Mouse (Mus musculus): ENCODE measurements around the gene Rwdd3. TPM values are rescaled to one million over a fixed set of nuclear protein-coding genes. Genes with fewer than 3 reads are reported as not detected.

The Rwdd3 gene
- 7.1 and 8.7 TPM in 2 replicates for polyA plus RNA-seq (2015; fragmentation: Nextera tagmentation; extraction: Ambion mirVana)

- DNase-seq (ENCODE audit: low spot score) = peak; percentile 95
- peak within 1 kb of the TSS; percentile 77; the same call in 1 of the 2 replicates for H3K27ac ChIP-seq (replicated peaks)
- no peaks in the 10 kb centered on the region for H3K9me3 ChIP-seq (ENCODE audit: control insufficient read depth, low read length)
- peak within 1 kb of the TSS; percentile 73 for H3K4me3 ChIP-seq (ENCODE audit: low read depth, low read length)
- TF ChIP-seq CTCF (IDR thresholded peaks at IDR 0.05; ENCODE audit: low read depth) (peak; percentile 96), EP300 (optimal IDR thresholded peaks at IDR 0.05) (no peak)
- 0 out of 2 replicates have a peak, but pooled peaks cover 3% of the 10 kb centered on the region for H3K4me1 ChIP-seq (replicated peaks; ENCODE audit: control insufficient read depth, insufficient read depth)
- no peaks in the 10 kb centered on the region for H3K27me3 ChIP-seq (ENCODE audit: control insufficient read depth, insufficient read depth, low read length)
- peak; percentile 97 for ATAC-seq (ENCODE audit: low FRiP score, low TSS enrichment)
- peak within 1 kb of the TSS; percentile 79 for H3K9ac ChIP-seq (ENCODE audit: low read length)
- H3K4me2 ChIP-seq (replicated peaks; ENCODE audit: low read depth) = peak within 1 kb of the TSS; percentile 91
- WGBS = 2% methylated on average over 40 of the region's 40 CpGs
- no peaks in the 10 kb centered on the region for H3K36me3 ChIP-seq (ENCODE audit: control insufficient read depth, insufficient read depth, low read length)
Measured at GRCm38 (mm10) chr3:121171243-121171871, at the start of gene Rwdd3. TSS of gene Rwdd3 (minus strand) at chr3:121171695.

GRCm38 (mm10) chr3:121217011-121217410 is 45.5 kb upstream of the Rwdd3 start:
- H3K27ac ChIP-seq (replicated peaks) = no peak overlapping the region
- no peak overlapping the region for H3K9ac ChIP-seq (ENCODE audit: low read length)
- no peak overlapping the region for H3K4me2 ChIP-seq (replicated peaks; ENCODE audit: low read depth)
- H3K36me3 ChIP-seq (ENCODE audit: control insufficient read depth, insufficient read depth, low read length) = no peaks in the 10 kb centered on the region
- H3K9me3 ChIP-seq (ENCODE audit: control insufficient read depth, low read length) = no peaks in the 10 kb centered on the region
- WGBS = 82% methylated on average over 6 of the region's 6 CpGs
- no peak for TF ChIP-seq CTCF (IDR thresholded peaks at IDR 0.05; ENCODE audit: low read depth)
- no peak for TF ChIP-seq EP300 (optimal IDR thresholded peaks at IDR 0.05)
- no peaks in the 10 kb centered on the region for H3K4me1 ChIP-seq (replicated peaks; ENCODE audit: control insufficient read depth, insufficient read depth)
- no peak overlapping the region for H3K4me3 ChIP-seq (ENCODE audit: low read depth, low read length)
- ATAC-seq (ENCODE audit: low FRiP score, low TSS enrichment) (no peak), DNase-seq (ENCODE audit: low spot score) (no peak)
- no peaks in the 10 kb centered on the region for H3K27me3 ChIP-seq (ENCODE audit: control insufficient read depth, insufficient read depth, low read length)

GRCm38 (mm10) chr3:121213501-121213900 is 42.0 kb upstream of the Rwdd3 start:
- Histone ChIP-seq H3K4me2 (replicated peaks; ENCODE audit: low read depth) (no peak overlapping the region), H3K9ac (ENCODE audit: low read length) (no peak overlapping the region), H3K27ac (replicated peaks) (no peak overlapping the region), H3K4me3 (ENCODE audit: low read depth, low read length) (no peak overlapping the region), H3K9me3 (ENCODE audit: control insufficient read depth, low read length) (no peaks in the 10 kb centered on the region), H3K36me3 (ENCODE audit: control insufficient read depth, insufficient read depth, low read length) (no peaks in the 10 kb centered on the region), H3K27me3 (ENCODE audit: control insufficient read depth, insufficient read depth, low read length) (no peaks in the 10 kb centered on the region), H3K4me1 (replicated peaks; ENCODE audit: control insufficient read depth, insufficient read depth) (no peaks in the 10 kb centered on the region)
- ATAC-seq (ENCODE audit: low FRiP score, low TSS enrichment) (no peak), DNase-seq (ENCODE audit: low spot score) (no peak)
- WGBS = 70% methylated on average over 3 of the region's 3 CpGs
- TF ChIP-seq CTCF (IDR thresholded peaks at IDR 0.05; ENCODE audit: low read depth) (no peak), EP300 (optimal IDR thresholded peaks at IDR 0.05) (no peak)

GRCm38 (mm10) chr3:121212156-121212555 is 40.7 kb upstream of the Rwdd3 start:
- TF ChIP-seq CTCF (IDR thresholded peaks at IDR 0.05; ENCODE audit: low read depth) = peak; percentile 39
- TF ChIP-seq EP300 (optimal IDR thresholded peaks at IDR 0.05) = no peak
- H3K27ac ChIP-seq (replicated peaks) = no peak overlapping the region
- H3K4me2 ChIP-seq (replicated peaks; ENCODE audit: low read depth) = no peak overlapping the region
- no peaks in the 10 kb centered on the region for H3K36me3 ChIP-seq (ENCODE audit: control insufficient read depth, insufficient read depth, low read length)
- WGBS = 30% methylated on average over 1 of the region's 1 CpGs
- no peak overlapping the region for H3K9ac ChIP-seq (ENCODE audit: low read length)
- H3K4me1 ChIP-seq (replicated peaks; ENCODE audit: control insufficient read depth, insufficient read depth) = no peaks in the 10 kb centered on the region
- H3K4me3 ChIP-seq (ENCODE audit: low read depth, low read length) = no peak overlapping the region
- DNase-seq (ENCODE audit: low spot score) = no peak
- no peak for ATAC-seq (ENCODE audit: low FRiP score, low TSS enrichment)
- no peaks in the 10 kb centered on the region for H3K9me3 ChIP-seq (ENCODE audit: control insufficient read depth, low read length)
- no peaks in the 10 kb centered on the region for H3K27me3 ChIP-seq (ENCODE audit: control insufficient read depth, insufficient read depth, low read length)

GRCm38 (mm10) chr3:121208994-121209393 is 37.5 kb upstream of the Rwdd3 start:
- H3K4me3 ChIP-seq (ENCODE audit: low read depth, low read length) = no peak overlapping the region
- no peak overlapping the region for H3K9ac ChIP-seq (ENCODE audit: low read length)
- no peaks in the 10 kb centered on the region for H3K27me3 ChIP-seq (ENCODE audit: control insufficient read depth, insufficient read depth, low read length)
- no peak for ATAC-seq (ENCODE audit: low FRiP score, low TSS enrichment)
- H3K4me2 ChIP-seq (replicated peaks; ENCODE audit: low read depth) = no peak overlapping the region
- WGBS = 86% methylated on average over 5 of the region's 5 CpGs
- H3K36me3 ChIP-seq (ENCODE audit: control insufficient read depth, insufficient read depth, low read length) = no peaks in the 10 kb centered on the region
- H3K27ac ChIP-seq (replicated peaks) = no peak overlapping the region
- no peaks in the 10 kb centered on the region for H3K9me3 ChIP-seq (ENCODE audit: control insufficient read depth, low read length)
- TF ChIP-seq CTCF (IDR thresholded peaks at IDR 0.05; ENCODE audit: low read depth) (no peak), EP300 (optimal IDR thresholded peaks at IDR 0.05) (no peak)
- H3K4me1 ChIP-seq (replicated peaks; ENCODE audit: control insufficient read depth, insufficient read depth) = no peaks in the 10 kb centered on the region
- DNase-seq (ENCODE audit: low spot score) = no peak

GRCm38 (mm10) chr3:121206202-121206882 is 34.8 kb upstream of the Rwdd3 start:
- H3K36me3 ChIP-seq (ENCODE audit: control insufficient read depth, insufficient read depth, low read length) = no peaks in the 10 kb centered on the region
- no peak for ATAC-seq (ENCODE audit: low FRiP score, low TSS enrichment)
- WGBS = 83% methylated on average over 19 of the region's 19 CpGs
- H3K4me3 ChIP-seq (ENCODE audit: low read depth, low read length) = no peak overlapping the region
- H3K4me2 ChIP-seq (replicated peaks; ENCODE audit: low read depth) = no peak overlapping the region
- H3K4me1 ChIP-seq (replicated peaks; ENCODE audit: control insufficient read depth, insufficient read depth) = no peaks in the 10 kb centered on the region
- H3K27me3 ChIP-seq (ENCODE audit: control insufficient read depth, insufficient read depth, low read length) = no peaks in the 10 kb centered on the region
- H3K9me3 ChIP-seq (ENCODE audit: control insufficient read depth, low read length) = no peaks in the 10 kb centered on the region
- no peak overlapping the region for H3K27ac ChIP-seq (replicated peaks)
- TF ChIP-seq CTCF (IDR thresholded peaks at IDR 0.05; ENCODE audit: low read depth) (no peak), EP300 (optimal IDR thresholded peaks at IDR 0.05) (no peak)
- H3K9ac ChIP-seq (ENCODE audit: low read length) = no peak overlapping the region
- DNase-seq (ENCODE audit: low spot score) = no peak
